Mouse (Mus musculus): ENCODE results near the gene Wipf3. TPM values are rescaled to one million over a fixed set of nuclear protein-coding genes. Genes with fewer than 3 reads are reported as not detected.

Wipf3 gene
- polyA plus RNA-seq, 1 experiment from 2014 or later: 1.5 TPM

DNA sequence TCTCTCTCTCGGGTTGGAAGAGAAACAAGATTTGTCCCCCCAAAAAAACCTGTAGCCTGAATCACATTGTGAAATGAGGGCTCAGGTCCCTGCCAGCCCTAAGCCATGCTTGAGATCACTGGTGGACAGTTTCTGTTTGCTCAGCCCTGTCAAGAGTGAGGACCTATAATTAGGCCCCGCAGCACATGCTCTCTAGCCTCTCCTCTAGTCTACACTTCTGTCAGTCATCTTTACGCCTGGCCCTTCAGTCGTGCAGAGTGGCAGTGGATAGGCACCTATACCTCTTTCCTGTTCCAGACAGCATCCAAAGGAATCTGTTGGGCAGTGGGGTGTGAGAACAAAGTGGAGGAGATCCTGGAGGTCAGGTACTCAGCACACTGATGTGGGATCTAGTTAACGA lies 78.4 kb downstream of the Wipf3 start:
- 53% methylated on average over 5 of the region's 5 CpGs for WGBS
- H3K36me3 ChIP-seq: no peaks in the 10 kb centered on the region

DNA sequence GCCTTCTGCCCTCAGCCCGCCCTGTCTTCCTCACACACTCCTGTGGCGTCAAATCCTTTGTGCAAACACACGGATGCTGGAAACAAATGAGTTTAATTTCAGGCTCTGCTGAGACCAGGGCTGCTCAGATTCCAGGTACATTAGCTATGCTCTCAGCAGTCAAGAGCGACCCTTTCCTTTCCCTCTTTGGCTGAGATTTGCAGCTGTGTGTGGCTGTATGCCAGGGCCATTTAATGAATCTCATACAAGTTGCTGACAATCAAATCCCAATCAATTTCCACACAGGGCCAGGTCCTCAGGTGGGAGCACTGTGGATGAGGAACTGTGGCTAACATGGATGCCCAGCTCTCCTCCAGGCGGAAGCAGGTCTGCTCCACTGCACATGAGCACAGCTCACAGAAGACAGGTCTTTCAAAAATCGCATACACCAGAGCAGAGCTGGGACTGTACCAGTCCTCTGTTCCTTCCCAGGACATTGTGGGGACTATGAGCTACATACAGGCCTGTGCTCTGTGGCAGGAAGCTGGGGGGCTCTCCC lies 78.9 kb downstream of the Wipf3 start:
- H3K36me3 ChIP-seq: no peaks in the 10 kb centered on the region
- H3K9me3 ChIP-seq: no peaks in the 10 kb centered on the region
- no peaks in the 10 kb centered on the region for H3K27me3 ChIP-seq
- peaks cover 16% of the 10 kb centered on the region for H3K4me1 ChIP-seq
- ATAC-seq (ENCODE audit: insufficient number of reproducible peaks, insufficient read depth, low FRiP score, low TSS enrichment, low read depth): no peak
- H3K9ac ChIP-seq: 0 out of 2 replicates have a peak overlapping the region, but pooled peaks have one; percentile 40
- H3K4me3 ChIP-seq: no peak overlapping the region
- H3K27ac ChIP-seq: peak overlapping the region; percentile 55; the same call in 1 of the 2 replicates
- WGBS: 30% methylated on average over 6 of the region's 6 CpGs
- no peak overlapping the region for H3K4me2 ChIP-seq

More for the DNA sequence above, 78.4 kb downstream of the Wipf3 start:
- ATAC-seq (ENCODE audit: insufficient number of reproducible peaks, insufficient read depth, low FRiP score, low TSS enrichment, low read depth): no peak
- peak overlapping the region; percentile 22; the same call in 1 of the 2 replicates for H3K27ac ChIP-seq
- no peak overlapping the region for H3K4me2 ChIP-seq
- H3K4me3 ChIP-seq: no peak overlapping the region
- H3K4me1 ChIP-seq: peaks cover 16% of the 10 kb centered on the region
- no peaks in the 10 kb centered on the region for H3K27me3 ChIP-seq
- H3K9ac ChIP-seq: 0 out of 2 replicates have a peak overlapping the region, but pooled peaks have one; percentile 40
- no peaks in the 10 kb centered on the region for H3K9me3 ChIP-seq

DNA sequence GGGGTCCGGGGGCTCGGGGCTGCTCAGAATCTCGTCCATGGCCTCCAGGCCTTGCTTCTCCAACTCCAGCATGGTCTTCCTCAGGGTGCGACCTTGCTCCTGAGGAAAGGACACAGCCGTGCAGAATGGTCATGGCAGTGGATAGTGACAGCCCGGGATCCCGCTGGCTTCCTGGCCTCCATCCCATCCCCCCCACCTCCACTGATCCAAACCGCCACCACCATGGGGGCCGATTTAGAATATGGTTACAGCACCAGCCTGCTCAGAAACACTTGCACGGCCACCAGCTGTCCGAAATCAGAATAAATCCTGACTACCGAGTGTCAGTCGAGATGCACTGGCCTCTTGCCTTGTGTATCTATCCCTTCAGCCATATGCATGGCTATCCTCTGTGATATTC lies 79.9 kb downstream of the Wipf3 start:
- peak; percentile 44; the same call in 1 of the 2 replicates for ATAC-seq (ENCODE audit: insufficient number of reproducible peaks, insufficient read depth, low FRiP score, low TSS enrichment, low read depth)
- Histone ChIP-seq H3K4me1 (peaks cover 16% of the 10 kb centered on the region), H3K9ac (no peak overlapping the region), H3K27me3 (no peaks in the 10 kb centered on the region), H3K4me3 (no peak overlapping the region), H3K4me2 (no peak overlapping the region), H3K9me3 (no peaks in the 10 kb centered on the region), H3K27ac (0 out of 2 replicates have a peak overlapping the region, but pooled peaks have one; percentile 55), H3K36me3 (no peaks in the 10 kb centered on the region)
- 87% methylated on average over 13 of the region's 13 CpGs for WGBS

DNA sequence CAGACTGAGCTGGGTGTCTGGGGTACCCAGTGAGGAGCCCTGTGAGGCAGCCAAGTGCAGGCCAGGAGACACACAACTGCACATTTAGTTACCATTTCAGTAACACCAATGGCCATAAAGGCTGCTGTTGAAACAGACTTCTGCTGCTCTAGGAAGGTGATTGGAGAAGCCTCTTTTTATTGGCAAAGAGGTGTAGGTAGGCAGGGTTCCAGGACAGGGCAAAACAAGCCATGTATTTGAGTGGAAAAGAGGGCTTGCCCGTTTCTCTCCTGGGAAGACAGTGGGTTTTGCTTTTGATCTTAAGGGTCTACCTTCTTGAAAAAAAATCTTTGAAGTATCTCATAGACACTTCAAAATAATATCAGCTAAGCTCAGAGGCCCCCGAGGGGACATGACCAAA lies 82.9 kb downstream of the Wipf3 start:
- ATAC-seq (ENCODE audit: insufficient number of reproducible peaks, insufficient read depth, low FRiP score, low TSS enrichment, low read depth): no peak
- WGBS: 59% methylated on average over 2 of the region's 2 CpGs
- H3K4me1 ChIP-seq: peaks cover 16% of the 10 kb centered on the region

DNA sequence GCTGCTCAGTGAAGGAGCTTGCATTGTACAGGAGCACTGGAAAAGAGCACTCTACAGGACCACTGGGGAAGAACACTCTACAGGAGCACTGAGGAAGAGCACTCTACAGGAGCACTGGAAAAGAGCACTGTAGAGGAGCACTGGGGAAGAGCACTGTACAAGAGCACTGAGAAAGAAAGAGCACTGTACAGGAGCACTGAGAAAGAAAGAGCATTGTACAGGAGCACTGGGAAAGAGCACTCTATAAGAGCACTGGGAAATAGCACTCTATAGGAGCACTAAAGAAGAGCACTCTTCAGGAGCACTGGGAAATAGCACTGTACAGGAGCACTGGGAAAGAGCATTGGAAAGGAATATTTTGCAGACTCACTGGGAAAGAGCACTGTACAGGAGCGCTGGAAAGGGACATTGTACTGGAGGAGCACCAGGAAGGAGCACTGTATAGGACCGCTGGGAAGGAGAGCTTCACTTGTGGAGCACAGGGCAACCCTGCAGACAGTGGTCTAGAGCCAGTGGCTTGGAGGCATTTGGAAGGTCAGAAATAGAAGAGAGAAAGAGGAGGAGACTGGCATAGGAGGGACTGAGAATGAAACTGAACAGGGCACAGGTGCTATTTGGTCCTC lies 87.2 kb downstream of the Wipf3 start:
- no peak overlapping the region for H3K9ac ChIP-seq
- WGBS: 81% methylated on average over 2 of the region's 2 CpGs
- H3K4me1 ChIP-seq: no peaks in the 10 kb centered on the region
- H3K4me2 ChIP-seq: no peak overlapping the region
- H3K27me3 ChIP-seq: peaks cover 9% of the 10 kb centered on the region; the same call in 1 of the 2 replicates
- H3K9me3 ChIP-seq: no peaks in the 10 kb centered on the region
- H3K36me3 ChIP-seq: no peaks in the 10 kb centered on the region
- no peak overlapping the region for H3K27ac ChIP-seq
- H3K4me3 ChIP-seq: no peak overlapping the region
- no peak for ATAC-seq (ENCODE audit: insufficient number of reproducible peaks, insufficient read depth, low FRiP score, low TSS enrichment, low read depth)

More for the DNA sequence above, 82.9 kb downstream of the Wipf3 start:
- Histone ChIP-seq H3K9ac (no peak overlapping the region), H3K4me2 (no peak overlapping the region), H3K36me3 (no peaks in the 10 kb centered on the region), H3K27ac (no peak overlapping the region), H3K4me3 (no peak overlapping the region), H3K9me3 (no peaks in the 10 kb centered on the region), H3K27me3 (peaks cover 9% of the 10 kb centered on the region; the same call in 1 of the 2 replicates)

DNA sequence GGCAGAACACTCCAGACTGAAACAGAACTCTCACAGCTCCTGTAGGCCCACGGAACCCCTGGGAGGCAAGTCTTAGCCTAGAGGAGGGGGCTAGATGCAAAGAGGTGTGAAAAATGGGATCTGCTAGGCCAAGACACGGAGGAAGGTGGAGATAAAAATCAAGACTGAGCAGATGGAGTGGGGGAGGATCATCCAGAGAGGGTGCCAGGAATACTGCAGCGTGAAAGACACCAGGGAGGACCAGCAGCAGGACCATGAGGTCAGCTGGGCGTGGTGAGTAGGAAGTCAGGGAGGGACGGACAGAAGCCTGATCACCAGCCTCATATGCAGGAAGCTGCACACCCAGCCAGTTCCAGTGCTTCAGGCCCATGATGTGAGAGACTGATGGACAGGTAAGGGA lies 89.4 kb downstream of the Wipf3 start:
- WGBS: 66% methylated on average over 5 of the region's 5 CpGs

DNA sequence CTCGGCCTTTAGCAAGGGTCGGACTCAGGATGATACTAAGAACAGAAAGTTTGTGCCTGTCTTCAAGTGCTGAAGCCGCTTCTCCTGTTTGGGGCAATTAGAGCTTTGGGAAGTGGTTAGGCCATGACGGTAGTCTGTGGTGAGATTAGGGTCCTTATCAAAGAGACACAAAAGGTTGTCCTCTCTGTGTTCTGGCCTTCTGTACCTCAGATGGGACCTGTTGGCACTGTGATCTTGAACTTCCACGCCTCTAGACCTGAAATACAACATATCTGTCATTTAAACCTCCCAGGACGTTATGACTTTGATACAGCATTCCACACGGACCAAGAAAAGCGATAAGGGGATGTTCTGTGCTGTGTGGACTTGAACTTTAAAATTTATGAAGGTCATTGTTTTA lies 99.3 kb downstream of the Wipf3 start:
- no peaks in the 10 kb centered on the region for H3K36me3 ChIP-seq
- H3K4me2 ChIP-seq: no peak overlapping the region
- 86% methylated on average over 8 of the region's 8 CpGs for WGBS
- peaks cover 10% of the 10 kb centered on the region for H3K4me1 ChIP-seq
- H3K27me3 ChIP-seq: no peaks in the 10 kb centered on the region
- H3K9me3 ChIP-seq: no peaks in the 10 kb centered on the region
- no peak for ATAC-seq (ENCODE audit: insufficient number of reproducible peaks, insufficient read depth, low FRiP score, low TSS enrichment, low read depth)
- H3K4me3 ChIP-seq: no peak overlapping the region
- no peak overlapping the region for H3K27ac ChIP-seq
- H3K9ac ChIP-seq: no peak overlapping the region

More for the DNA sequence above, 89.4 kb downstream of the Wipf3 start:
- H3K9ac ChIP-seq: no peak overlapping the region
- no peak for ATAC-seq (ENCODE audit: insufficient number of reproducible peaks, insufficient read depth, low FRiP score, low TSS enrichment, low read depth)
- H3K36me3 ChIP-seq: no peaks in the 10 kb centered on the region
- H3K27me3 ChIP-seq: peaks cover 9% of the 10 kb centered on the region; the same call in 1 of the 2 replicates
- H3K4me2 ChIP-seq: no peak overlapping the region
- H3K4me3 ChIP-seq: no peak overlapping the region
- H3K27ac ChIP-seq: no peak overlapping the region
- no peaks in the 10 kb centered on the region for H3K4me1 ChIP-seq
- no peaks in the 10 kb centered on the region for H3K9me3 ChIP-seq

DNA sequence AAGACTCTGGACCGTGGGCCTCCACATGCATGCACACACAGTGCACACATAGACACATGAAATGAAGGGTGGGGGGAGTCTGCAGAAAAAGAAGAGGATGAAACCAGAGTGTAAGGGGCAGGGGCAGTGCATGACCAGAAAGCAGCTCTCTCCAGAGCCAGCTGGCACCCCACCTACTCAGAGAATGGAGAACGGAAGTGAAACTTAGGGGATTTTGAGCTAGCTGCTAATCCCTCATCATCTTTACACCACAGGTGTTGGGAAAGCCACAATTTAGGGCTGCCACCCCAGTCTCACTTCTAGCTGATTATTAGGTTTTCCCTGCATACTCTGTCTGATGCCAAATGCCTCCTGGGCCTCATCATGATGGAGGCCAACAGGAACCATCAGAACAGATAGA lies 100.8 kb downstream of the Wipf3 start:
- H3K4me1 ChIP-seq: peaks cover 10% of the 10 kb centered on the region
- no peak overlapping the region for H3K9ac ChIP-seq
- H3K27me3 ChIP-seq: no peaks in the 10 kb centered on the region
- no peak overlapping the region for H3K27ac ChIP-seq
- no peak overlapping the region for H3K4me3 ChIP-seq
- no peak for ATAC-seq (ENCODE audit: insufficient number of reproducible peaks, insufficient read depth, low FRiP score, low TSS enrichment, low read depth)
- H3K9me3 ChIP-seq: no peaks in the 10 kb centered on the region
- no peak overlapping the region for H3K4me2 ChIP-seq
- 84% methylated on average over 2 of the region's 2 CpGs for WGBS
- H3K36me3 ChIP-seq: no peaks in the 10 kb centered on the region

DNA sequence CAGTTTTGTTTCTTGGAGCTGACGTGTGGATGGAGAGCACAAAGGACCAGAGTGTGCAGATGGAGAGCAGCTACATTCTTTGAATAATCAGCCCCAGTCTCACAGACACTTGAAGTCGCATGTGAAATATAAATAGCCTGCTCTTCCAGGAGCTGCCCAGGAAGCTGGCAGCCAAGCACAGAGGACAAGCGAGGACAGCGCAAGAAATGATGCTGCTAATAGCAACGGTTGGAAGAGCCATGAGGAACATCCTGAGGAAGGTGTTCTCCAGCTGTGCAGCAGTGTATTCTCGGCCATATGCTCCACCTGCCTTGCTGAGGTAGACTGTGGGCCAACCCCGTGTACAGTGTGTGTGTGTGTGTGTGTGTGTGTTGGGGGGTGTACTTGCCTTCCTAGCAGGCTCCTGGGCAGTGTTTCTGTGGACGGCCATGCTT lies 101.7 kb downstream of the Wipf3 start:
- Histone ChIP-seq H3K9ac (no peak overlapping the region), H3K27ac (no peak overlapping the region), H3K9me3 (no peaks in the 10 kb centered on the region), H3K4me1 (peaks cover 17% of the 10 kb centered on the region), H3K4me3 (no peak overlapping the region), H3K4me2 (no peak overlapping the region), H3K36me3 (no peaks in the 10 kb centered on the region), H3K27me3 (no peaks in the 10 kb centered on the region)
- WGBS: 50% methylated on average over 8 of the region's 8 CpGs
- ATAC-seq (ENCODE audit: insufficient number of reproducible peaks, insufficient read depth, low FRiP score, low TSS enrichment, low read depth): no peak

DNA sequence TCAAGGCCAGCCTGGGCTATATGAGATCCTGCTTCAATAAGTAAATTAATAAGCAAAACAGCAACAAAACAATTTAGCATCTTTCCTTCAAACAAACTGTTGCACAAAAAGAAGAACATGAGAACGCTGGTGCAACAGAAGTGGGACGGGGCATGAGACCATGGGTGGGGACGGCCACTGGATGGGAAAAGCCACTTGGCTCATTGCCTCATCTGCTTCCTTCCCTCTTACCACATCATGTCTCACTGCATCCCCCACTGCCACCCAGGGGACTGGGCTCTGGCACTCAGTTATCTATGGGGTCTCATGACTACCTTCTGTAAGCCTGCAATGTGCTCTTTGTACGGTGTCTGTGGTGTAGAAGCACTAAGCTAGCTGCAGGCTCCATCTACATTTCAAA lies 106.1 kb downstream of the Wipf3 start:
- Histone ChIP-seq H3K9ac (no peak overlapping the region), H3K9me3 (no peaks in the 10 kb centered on the region), H3K27ac (no peak overlapping the region), H3K4me1 (peaks cover 24% of the 10 kb centered on the region), H3K4me2 (no peak overlapping the region), H3K4me3 (no peak overlapping the region), H3K36me3 (no peaks in the 10 kb centered on the region), H3K27me3 (no peaks in the 10 kb centered on the region)
- WGBS: 85% methylated on average over 4 of the region's 4 CpGs
- no peak for ATAC-seq (ENCODE audit: insufficient number of reproducible peaks, insufficient read depth, low FRiP score, low TSS enrichment, low read depth)

DNA sequence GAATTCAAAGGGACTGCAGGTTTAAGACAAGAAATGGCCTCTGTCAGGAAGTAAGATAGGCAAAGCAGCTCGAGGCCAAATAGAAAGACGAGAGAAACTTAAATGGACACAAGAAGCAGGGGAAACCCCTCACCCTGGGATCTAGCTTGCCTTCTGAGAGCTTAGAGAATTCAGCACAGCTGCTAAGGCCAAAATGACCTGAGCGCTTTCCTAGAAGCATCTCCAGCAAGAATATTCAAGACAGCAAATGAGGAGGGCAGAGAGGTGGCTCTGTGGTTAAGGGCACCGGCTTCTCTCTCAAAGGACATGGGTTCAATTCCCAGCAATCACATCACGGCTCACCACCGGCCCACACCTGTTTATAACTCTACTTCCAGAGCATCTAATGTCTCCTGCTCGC lies 107.7 kb downstream of the Wipf3 start:
- no peaks in the 10 kb centered on the region for H3K9me3 ChIP-seq
- H3K36me3 ChIP-seq: no peaks in the 10 kb centered on the region
- no peak overlapping the region for H3K27ac ChIP-seq
- WGBS: 74% methylated on average over 7 of the region's 7 CpGs
- no peak overlapping the region for H3K9ac ChIP-seq
- no peaks in the 10 kb centered on the region for H3K27me3 ChIP-seq
- H3K4me2 ChIP-seq: no peak overlapping the region
- H3K4me1 ChIP-seq: peaks cover 17% of the 10 kb centered on the region
- no peak for ATAC-seq (ENCODE audit: insufficient number of reproducible peaks, insufficient read depth, low FRiP score, low TSS enrichment, low read depth)
- no peak overlapping the region for H3K4me3 ChIP-seq

DNA sequence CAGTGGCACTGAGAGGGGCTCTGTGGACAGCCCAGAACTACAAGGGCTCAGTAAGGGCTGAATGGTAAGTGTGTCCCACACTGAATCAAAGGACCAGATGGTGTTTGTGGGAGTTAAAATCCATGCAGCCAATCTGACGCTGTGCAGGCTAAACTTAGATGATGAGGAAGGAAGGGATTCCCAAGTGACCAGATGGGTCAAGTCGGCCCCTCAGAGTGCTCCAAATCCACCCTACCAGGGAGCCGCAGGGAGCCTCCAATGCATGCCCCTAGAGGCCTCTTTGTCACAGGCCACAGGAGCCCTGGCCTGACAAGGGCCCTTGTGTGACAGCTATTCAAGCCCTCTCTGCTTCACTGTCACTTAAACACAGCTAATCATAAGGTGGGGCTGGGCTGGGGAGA lies 109.4 kb downstream of the Wipf3 start:
- ATAC-seq (ENCODE audit: insufficient number of reproducible peaks, insufficient read depth, low FRiP score, low TSS enrichment, low read depth): no peak
- no peaks in the 10 kb centered on the region for H3K36me3 ChIP-seq
- H3K4me1 ChIP-seq: peaks cover 17% of the 10 kb centered on the region
- no peak overlapping the region for H3K4me2 ChIP-seq
- H3K9me3 ChIP-seq: no peaks in the 10 kb centered on the region
- H3K27ac ChIP-seq: no peak overlapping the region
- H3K9ac ChIP-seq: no peak overlapping the region
- 19% methylated on average over 3 of the region's 3 CpGs for WGBS
- H3K4me3 ChIP-seq: no peak overlapping the region
- H3K27me3 ChIP-seq: no peaks in the 10 kb centered on the region

Measured in embryonic facial prominence, embryonic 13.5 days (tissue).